Mouse (Mus musculus): ENCODE results near the gene Gm21028. TPM values are rescaled to one million over a fixed set of nuclear protein-coding genes. Genes with fewer than 3 reads are reported as not detected.

Gm21028 gene
- polyA plus RNA-seq (2015; fragmentation: Nextera tagmentation; extraction: Ambion mirVana), result not detected in 2 replicates

GRCm38 (mm10) chr7:42578488-42578887, at the start of gene Gm21028:
Gene Gm21028, minus strand, starts transcription at chr7:42578588.

DNA sequence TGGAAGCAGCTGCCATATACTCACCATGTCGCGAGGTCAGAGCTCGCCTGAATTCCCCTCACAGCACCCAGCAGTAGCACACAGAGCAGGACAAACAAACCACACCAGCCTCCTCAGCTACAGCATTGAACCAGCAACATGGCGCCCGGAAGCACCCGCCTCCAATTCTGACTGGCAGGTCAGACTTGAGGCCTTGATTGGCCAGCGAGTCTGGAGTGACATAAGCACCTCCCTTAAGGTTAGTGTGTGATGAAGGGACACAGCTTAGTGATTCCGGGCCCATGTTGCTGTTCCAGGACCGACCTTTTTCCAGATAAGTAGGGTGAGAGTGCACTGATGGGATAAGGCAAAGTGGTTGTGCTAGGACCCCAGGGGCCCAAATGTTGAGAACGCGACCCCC, 14.0 kb upstream of the Gm21028 start, which contains the start of gene Zfp977:
Zfp977 (minus strand) TSS at position 135 of the 400 bp plus-strand sequence.

Small RNAs within 50 kb of the gene (microRNA-seq; reads per million reads assigned to microRNA genes)
- not detected for gene Gm24938

Other genes starting within 250 kb of the Gm21028 start
- not detected in 2 replicates for gene 4933421I07Rik, start 130.5 kb downstream of the Gm21028 start, polyA plus RNA-seq (2015; fragmentation: Nextera tagmentation; extraction: Ambion mirVana)
- 6.1 and 7.2 TPM in 2 replicates for gene Zfp141, start 72.8 kb downstream of the Gm21028 start, polyA plus RNA-seq (2015; fragmentation: Nextera tagmentation; extraction: Ambion mirVana)
- gene Zfp977, start 14.0 kb upstream of the Gm21028 start, polyA plus RNA-seq (2015; fragmentation: Nextera tagmentation; extraction: Ambion mirVana), result 1.5 and 1.9 TPM in 2 replicates
- gene Zfp976, start 64.0 kb upstream of the Gm21028 start, polyA plus RNA-seq (2015; fragmentation: Nextera tagmentation; extraction: Ambion mirVana), result 1.6 and 1.9 TPM in 2 replicates
- gene Zfp975, start 114.2 kb upstream of the Gm21028 start, polyA plus RNA-seq (2015; fragmentation: Nextera tagmentation; extraction: Ambion mirVana), result 4.4 and 4.8 TPM in 2 replicates
- not detected in 2 replicates for gene Gm17067, start 148.4 kb upstream of the Gm21028 start, polyA plus RNA-seq (2015; fragmentation: Nextera tagmentation; extraction: Ambion mirVana)
- gene Vmn2r62, start 214.9 kb upstream of the Gm21028 start, polyA plus RNA-seq (2015; fragmentation: Nextera tagmentation; extraction: Ambion mirVana), result not detected in 2 replicates

Measured in neural tube, postnatal 0 days (tissue).